Comparison of ENCODE assay signal across 8 mouse cellular contexts in genomic region chr11:76507302-76508124, GRCm38 (mm10).
A peak's percentile ranks its signal among the peaks of the same experiment; 100 is the strongest.
DNase-seq lines count a peak whose midpoint lies in the region; ATAC-seq and TF ChIP-seq lines count a peak whose summit lies in the region.
"Had no signal": no experiment of that assay in that cellular context is flagged by ENCODE, and none has a peak within 500 bp of the region (broad histone marks: within the 10 kb centered on the region; RNA-seq: fewer than 3 reads in every experiment).

No protein-coding gene starts in this region.

- H3K4me2 ChIP-seq in forebrain, embryonic 12.5 days = peak overlapping the region; percentile 13
- peak overlapping the region; percentile 26 for H3K4me2 ChIP-seq in neural tube, embryonic 13.5 days
- H3K4me2 ChIP-seq: limb, embryonic 13.5 days had no signal

- no peak overlapping the region for H3K4me3 ChIP-seq in forebrain, embryonic 12.5 days (replicated peaks)
- no peak overlapping the region for H3K4me3 ChIP-seq in neural tube, embryonic 13.5 days
- no peak overlapping the region for H3K4me3 ChIP-seq in thymus, adult 2 months (ENCODE audit: control insufficient read depth, insufficient read depth, low read length)
- H3K4me3 ChIP-seq: limb, embryonic 13.5 days had no signal

- no peak for TF ChIP-seq POLR2A in thymus, adult 2 months (IDR thresholded peaks at IDR 0.05; ENCODE audit: control insufficient read depth, extremely low read depth, insufficient read depth, low read length, poor library complexity)

- H3K27ac ChIP-seq in forebrain, embryonic 12.5 days = peak overlapping the region; percentile 77
- peak overlapping the region; percentile 85 for H3K27ac ChIP-seq in neural tube, embryonic 13.5 days (replicated peaks)
- no peak overlapping the region for H3K27ac ChIP-seq in thymus, adult 2 months (ENCODE audit: control insufficient read depth, insufficient read depth, low read length)
- H3K27ac ChIP-seq: limb, embryonic 13.5 days had no signal

- 0 out of 2 replicates have a peak overlapping the region, but pooled peaks have one; percentile 7 for H3K9ac ChIP-seq in forebrain, embryonic 12.5 days
- H3K9ac ChIP-seq in neural tube, embryonic 13.5 days = peak overlapping the region; percentile 53
- H3K9ac ChIP-seq: limb, embryonic 13.5 days had no signal

- peak; percentile 57 for DNase-seq in brain, embryonic 18.5 days (ENCODE audit: low read depth, low spot score)
- peak; percentile 54 to 69 for DNase-seq in layer of hippocampus, postnatal 10 days (ENCODE audit: low spot score in 2 of 2)
- DNase-seq in thymus, adult 2 months = no peak
- no peak for DNase-seq in spleen, postnatal 10 days (ENCODE audit: low spot score in 2 of 2)
- DNase-seq in urinary bladder, adult 18-20 months (ENCODE audit: low spot score in 2 of 2) = no peak

- peaks cover 27% of the 10 kb centered on the region for H3K4me1 ChIP-seq in forebrain, embryonic 12.5 days
- H3K4me1 ChIP-seq in neural tube, embryonic 13.5 days (replicated peaks) = peaks cover 61% of the 10 kb centered on the region
- H3K4me1 ChIP-seq in thymus, adult 2 months (replicated peaks; ENCODE audit: control insufficient read depth, insufficient read depth, low read length) = peaks cover 19% of the 10 kb centered on the region

- WGBS in forebrain, embryonic 12.5 days = 80% methylated on average over 8 of the region's 8 CpGs
- 65% methylated on average over 8 of the region's 8 CpGs for WGBS in neural tube, embryonic 13.5 days
- WGBS in thymus, adult 2 months = 94% methylated on average over 8 of the region's 8 CpGs

- ATAC-seq in forebrain, embryonic 12.5 days (ENCODE audit: low FRiP score) = peak; percentile 62
- peak; percentile 76 for ATAC-seq in neural tube, embryonic 13.5 days (ENCODE audit: low read depth)

- no peaks in the 10 kb centered on the region for H3K9me3 ChIP-seq in forebrain, embryonic 12.5 days
- no peaks in the 10 kb centered on the region for H3K9me3 ChIP-seq in neural tube, embryonic 13.5 days
- H3K9me3 ChIP-seq: limb, embryonic 13.5 days had no signal

- H3K27me3 ChIP-seq in forebrain, embryonic 12.5 days = no peaks in the 10 kb centered on the region
- no peaks in the 10 kb centered on the region for H3K27me3 ChIP-seq in neural tube, embryonic 13.5 days
- H3K27me3 ChIP-seq in thymus, adult 2 months (ENCODE audit: control insufficient read depth, insufficient read depth, low read length) = no peaks in the 10 kb centered on the region
- H3K27me3 ChIP-seq: limb, embryonic 13.5 days had no signal

- TF ChIP-seq CTCF in thymus, adult 2 months (IDR thresholded peaks at IDR 0.05; ENCODE audit: borderline replicate concordance, control insufficient read depth, extremely low read depth, insufficient read depth, low read length, poor library complexity) = no peak

- H3K36me3 ChIP-seq in forebrain, embryonic 12.5 days (replicated peaks) = no peaks in the 10 kb centered on the region
- H3K36me3 ChIP-seq in neural tube, embryonic 13.5 days = no peaks in the 10 kb centered on the region
- H3K36me3 ChIP-seq in thymus, adult 2 months (ENCODE audit: control insufficient read depth, insufficient read depth, low read length) = no peaks in the 10 kb centered on the region

Comparison
In these comparisons a context has a peak if more than half of its experiments do, and no peak if none do; other contexts are left out.
1. DNase-seq: peak in brain, embryonic 18.5 days (single experiment) and layer of hippocampus, postnatal 10 days (2 of 2); none in thymus, adult 2 months (single experiment), spleen, postnatal 10 days (0 of 2) and urinary bladder, adult 18-20 months (0 of 2).